Mouse (Mus musculus) CH12.LX (cell line): ENCODE results near the gene Calcrl.

Experiments used
- ELF1 ChIP-seq: IDR thresholded peaks from 2 replicates; pipeline ENCODE4 v1.6.1; 2014; ENCODE audit warnings: low read depth, mild to moderate bottlenecking, inconsistent platforms, low read length, improper control_type of control experiment
- EP300 ChIP-seq: IDR thresholded peaks from 2 replicates; pipeline ENCODE4 v1.6.1; 2011; ENCODE audit warnings: low read length, improper control_type of control experiment
- JUND ChIP-seq: conservative IDR thresholded peaks from 2 replicates; pipeline ENCODE4 v1.6.1; 2011; ENCODE audit warnings: low read depth, low read length, improper control_type of control experiment
- KAT2A ChIP-seq: IDR thresholded peaks from 2 replicates; pipeline ENCODE4 v1.6.1; 2012; ENCODE audit warnings: low read length, improper control_type of control experiment, inconsistent platforms; ENCODE audit not compliant: insufficient replicate concordance
- MAX ChIP-seq: IDR thresholded peaks from 2 replicates; pipeline ENCODE4 v1.6.1; 2011; ENCODE audit warnings: low read length, improper control_type of control experiment
- USF2 ChIP-seq: conservative IDR thresholded peaks from 2 replicates; pipeline ENCODE4 v1.6.1; 2011; ENCODE audit warnings: low read depth, low read length, improper control_type of control experiment
- ZNF384 ChIP-seq: IDR thresholded peaks from 2 replicates; pipeline ENCODE4 v1.6.1; 2012; ENCODE audit warnings: low read depth, low read length, improper control_type of control experiment, inconsistent platforms

DNA sequence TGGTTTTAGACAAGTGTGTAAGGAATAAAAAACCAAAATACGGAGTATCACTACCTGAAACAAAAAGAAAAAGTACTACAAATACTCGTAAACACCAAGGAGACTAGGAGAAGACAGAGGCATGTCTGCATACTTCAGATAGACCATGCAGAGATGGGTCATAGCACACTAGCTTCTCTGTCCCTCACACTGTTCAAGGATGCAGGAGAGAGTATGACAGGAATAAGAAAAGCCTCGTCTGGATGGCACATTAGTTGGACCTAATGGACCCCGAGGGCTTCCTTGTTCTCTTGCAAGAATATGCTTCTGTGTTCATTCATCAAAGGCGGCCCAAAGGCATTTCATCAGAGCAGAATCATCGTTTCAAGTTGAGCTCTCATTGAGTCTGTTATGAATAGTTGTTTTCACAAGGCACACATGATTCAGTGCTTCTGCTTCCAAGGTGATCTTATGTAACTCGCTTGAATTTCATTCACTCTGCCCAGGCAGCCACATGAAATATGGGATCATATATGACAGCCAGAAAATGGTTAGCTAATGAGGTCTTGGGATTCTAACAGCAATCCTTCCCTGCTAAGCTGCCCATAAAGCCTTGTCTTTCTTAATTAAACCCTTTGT is 136.2 kb downstream of the Calcrl start:
- TF ChIP-seq KAT2A (no peak), ELF1 (no peak), EP300 (no peak), JUND (no peak), MAX (no peak), ZNF384 (no peak), USF2 (no peak)
